Mouse (Mus musculus) hindbrain, embryonic 12.5 days (tissue): ENCODE measurements around the gene Tgfbr3. TPM values are rescaled to one million over a fixed set of nuclear protein-coding genes. Genes with fewer than 3 reads are reported as not detected.

Experiments
- ATAC-seq: fragments of 200-750 bp; cut with Nextera tagmentation; 2 replicates; pipeline ENCODE4 v1.8.0; 2017; ENCODE audit warnings: moderate TSS enrichment; ENCODE audit not compliant: low FRiP score
- H3K27ac ChIP-seq: fragments of 300-500 bp; sonication (generic); 2 replicates; pipeline ENCODE4 v1.5.1; 2016; ENCODE audit warnings: mild to moderate bottlenecking
- H3K27me3 ChIP-seq: fragments of 300-500 bp; sonication (generic); 2 replicates; pipeline ENCODE4 v1.6.1; 2016; ENCODE audit warnings: mild to moderate bottlenecking
- H3K36me3 ChIP-seq: fragments of 300-500 bp; sonication (generic); 2 replicates; pipeline ENCODE4 v1.6.1; 2016; ENCODE audit warnings: mild to moderate bottlenecking
- H3K4me1 ChIP-seq: fragments of 300-500 bp; sonication (generic); 2 replicates; pipeline ENCODE4 v1.6.1; 2016
- H3K4me2 ChIP-seq: fragments of 300-500 bp; sonication (generic); replicated peaks from 2 replicates; pipeline ENCODE4 v1.6.1; 2016; ENCODE audit warnings: mild to moderate bottlenecking
- H3K4me3 ChIP-seq: fragments of 300-500 bp; sonication (generic); 2 replicates; pipeline ENCODE4 v1.5.1; 2016; ENCODE audit warnings: mild to moderate bottlenecking
- H3K9ac ChIP-seq: fragments of 300-500 bp; sonication (generic); 2 replicates; pipeline ENCODE4 v1.6.1; 2016; ENCODE audit warnings: mild to moderate bottlenecking, moderate library complexity
- H3K9me3 ChIP-seq: fragments of 300-500 bp; sonication (generic); replicated peaks from 2 replicates; pipeline ENCODE4 v1.6.1; 2016; ENCODE audit warnings: mild to moderate bottlenecking
- WGBS: fragments of 180-500 bp; shearing (Covaris S2); methylation state at CpG from one replicate; pipeline ENCODE4 v1.1.7; 2016; 5-methylcytosine and 5-hydroxymethylcytosine counted together
- polyA plus RNA-seq: library from polyadenylated mRNA; unstranded; fragments of >200 nt; fragmentation: Nextera tagmentation; extraction: Ambion mirVana; gene quantifications from 2 replicates; pipeline ENCODE4 v1.2.1, GENCODE M21; 2016

The Tgfbr3 gene
- polyA plus RNA-seq, 1 experiment from 2014 or later: 12.0 TPM

GRCm38 (mm10) chr5:107121086-107121485, 168.3 kb downstream of the Tgfbr3 start:
- no peak for ATAC-seq
- H3K36me3 ChIP-seq: no peaks in the 10 kb centered on the region
- WGBS: 74% methylated on average over 10 of the region's 10 CpGs

GRCm38 (mm10) chr5:107120624-107121023, 168.8 kb downstream of the Tgfbr3 start:
- ATAC-seq: no peak
- Histone ChIP-seq H3K4me2 (no peak overlapping the region), H3K9ac (no peak overlapping the region), H3K36me3 (no peaks in the 10 kb centered on the region), H3K4me1 (peaks cover 7% of the 10 kb centered on the region), H3K4me3 (no peak overlapping the region), H3K27me3 (no peaks in the 10 kb centered on the region), H3K9me3 (no peaks in the 10 kb centered on the region), H3K27ac (no peak overlapping the region)
- WGBS: 82% methylated on average over 3 of the region's 3 CpGs

More at GRCm38 (mm10) chr5:107121086-107121485, 168.3 kb downstream of the Tgfbr3 start:
- no peak overlapping the region for H3K4me2 ChIP-seq
- H3K9ac ChIP-seq: no peak overlapping the region
- H3K4me3 ChIP-seq: no peak overlapping the region
- H3K27me3 ChIP-seq: no peaks in the 10 kb centered on the region
- peaks cover 7% of the 10 kb centered on the region for H3K4me1 ChIP-seq
- H3K9me3 ChIP-seq: no peaks in the 10 kb centered on the region
- H3K27ac ChIP-seq: no peak overlapping the region

GRCm38 (mm10) chr5:107119896-107120295, 169.5 kb downstream of the Tgfbr3 start:
- H3K4me1 ChIP-seq: peaks cover 4% of the 10 kb centered on the region; the same call in 1 of the 2 replicates
- no peaks in the 10 kb centered on the region for H3K9me3 ChIP-seq
- H3K4me3 ChIP-seq: no peak overlapping the region
- H3K9ac ChIP-seq: no peak overlapping the region
- H3K27me3 ChIP-seq: no peaks in the 10 kb centered on the region
- H3K27ac ChIP-seq: no peak overlapping the region
- no peak overlapping the region for H3K4me2 ChIP-seq
- WGBS: 65% methylated on average over 6 of the region's 6 CpGs
- ATAC-seq: no peak
- no peaks in the 10 kb centered on the region for H3K36me3 ChIP-seq

DNA sequence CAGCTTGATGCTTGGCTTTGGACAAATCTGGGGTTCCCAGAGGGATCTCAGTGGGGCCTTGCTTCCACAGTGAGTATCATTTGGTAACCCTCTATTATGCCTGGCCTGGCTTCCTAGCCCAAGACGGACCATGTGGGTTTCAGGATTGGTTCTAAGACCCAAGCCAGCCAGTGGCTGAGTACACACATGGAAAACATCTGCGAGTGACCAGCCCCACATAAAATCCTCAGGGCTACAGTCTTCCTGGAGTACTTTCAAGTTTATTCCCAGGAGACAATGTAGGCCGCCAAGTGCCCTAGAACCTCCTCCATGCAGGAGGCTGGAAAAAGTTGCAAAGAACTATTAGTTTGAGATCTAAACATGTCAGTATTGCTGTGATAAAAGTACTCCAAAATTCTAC, 172.6 kb downstream of the Tgfbr3 start:
- H3K36me3 ChIP-seq: no peaks in the 10 kb centered on the region
- no peak overlapping the region for H3K4me2 ChIP-seq
- peaks cover 4% of the 10 kb centered on the region; the same call in 1 of the 2 replicates for H3K4me1 ChIP-seq
- WGBS: 70% methylated on average over 3 of the region's 3 CpGs
- H3K4me3 ChIP-seq: no peak overlapping the region
- no peak overlapping the region for H3K9ac ChIP-seq
- no peak overlapping the region for H3K27ac ChIP-seq
- H3K9me3 ChIP-seq: no peaks in the 10 kb centered on the region
- no peak for ATAC-seq
- H3K27me3 ChIP-seq: no peaks in the 10 kb centered on the region

- H3K4me1 ChIP-seq: peaks cover 29% of the 10 kb centered on the region
- H3K27ac ChIP-seq: no peak overlapping the region
- no peak for ATAC-seq
- H3K4me3 ChIP-seq: no peak overlapping the region
- no peaks in the 10 kb centered on the region for H3K9me3 ChIP-seq
- H3K4me2 ChIP-seq: no peak overlapping the region
- H3K9ac ChIP-seq: no peak overlapping the region
- 79% methylated on average over 7 of the region's 7 CpGs for WGBS
- no peaks in the 10 kb centered on the region for H3K36me3 ChIP-seq
- H3K27me3 ChIP-seq: no peaks in the 10 kb centered on the region; the same call in 1 of the 2 replicates
Observed at GRCm38 (mm10) chr5:107112656-107113275, 176.7 kb downstream of the Tgfbr3 start.

DNA sequence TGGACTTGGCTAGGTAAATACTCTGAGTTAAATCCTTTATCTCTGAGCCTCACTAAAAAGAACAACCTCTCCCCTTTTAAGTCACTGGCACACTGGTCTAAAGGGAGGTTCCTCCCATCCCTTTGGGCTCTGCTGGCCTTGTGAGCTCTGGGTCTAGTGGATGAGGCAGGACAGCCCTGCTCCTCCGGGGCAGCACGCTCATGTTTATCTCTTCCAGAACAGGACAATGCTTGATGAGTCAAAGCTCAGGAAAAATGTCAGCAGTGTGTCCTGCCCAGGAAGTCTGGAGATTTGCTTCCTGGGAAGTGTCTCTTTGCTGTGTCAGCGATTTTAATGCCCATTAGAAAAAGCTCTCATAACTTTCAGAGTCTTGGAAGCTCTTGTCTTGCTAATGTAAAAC, 177.6 kb downstream of the Tgfbr3 start:
- H3K27me3 ChIP-seq: no peaks in the 10 kb centered on the region; the same call in 1 of the 2 replicates
- WGBS: 56% methylated on average over 3 of the region's 3 CpGs

DNA sequence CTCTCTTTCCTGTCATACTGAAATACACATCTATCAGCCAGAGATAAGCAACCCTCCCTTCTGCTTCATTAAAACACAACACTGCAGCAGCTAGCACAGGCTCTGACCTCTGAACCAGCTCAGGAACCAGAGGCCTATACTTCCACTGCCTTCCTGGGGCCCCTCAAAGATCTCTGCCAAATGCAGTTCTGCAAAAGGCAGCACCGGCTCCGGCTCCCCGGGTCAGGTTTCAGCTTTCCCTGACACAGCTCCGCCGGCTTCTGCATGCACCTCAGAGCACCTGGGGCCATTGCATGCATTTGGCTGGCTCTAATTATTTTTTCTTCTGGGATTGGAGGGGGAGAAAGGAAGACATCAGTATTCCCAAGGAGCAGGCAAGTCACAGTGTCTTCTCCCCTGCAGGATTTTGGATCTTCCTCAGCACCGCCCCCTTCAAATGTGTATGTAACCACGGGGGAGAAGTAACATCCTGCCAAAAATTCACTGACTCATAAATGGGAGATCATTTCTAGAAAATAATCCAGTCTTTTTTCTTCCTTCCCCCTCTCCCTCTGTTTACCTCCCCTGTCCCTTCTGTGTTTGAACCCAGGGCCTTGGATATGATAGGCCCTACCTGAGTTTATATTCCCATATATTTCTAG, 178.4 kb downstream of the Tgfbr3 start:
- 0 out of 2 replicates have a peak overlapping the region, but pooled peaks have one; percentile 49 for H3K9ac ChIP-seq

More for the DNA sequence above, 177.6 kb downstream of the Tgfbr3 start:
- H3K9ac ChIP-seq: no peak overlapping the region
- no peak overlapping the region for H3K4me3 ChIP-seq
- no peaks in the 10 kb centered on the region for H3K9me3 ChIP-seq
- H3K4me1 ChIP-seq: peaks cover 29% of the 10 kb centered on the region
- H3K27ac ChIP-seq: no peak overlapping the region
- ATAC-seq: no peak
- H3K4me2 ChIP-seq: no peak overlapping the region
- H3K36me3 ChIP-seq: no peaks in the 10 kb centered on the region

GRCm38 (mm10) chr5:107110089-107110879, 179.1 kb downstream of the Tgfbr3 start:
- Histone ChIP-seq H3K27ac (peak overlapping the region; percentile 74), H3K27me3 (no peaks in the 10 kb centered on the region; the same call in 1 of the 2 replicates), H3K4me1 (peaks cover 29% of the 10 kb centered on the region), H3K36me3 (no peaks in the 10 kb centered on the region), H3K4me3 (no peak overlapping the region), H3K4me2 (no peak overlapping the region), H3K9ac (no peak overlapping the region), H3K9me3 (no peaks in the 10 kb centered on the region)
- peak; percentile 29; the same call in 1 of the 2 replicates for ATAC-seq
- WGBS: 45% methylated on average over 13 of the region's 13 CpGs

More for the DNA sequence above, 178.4 kb downstream of the Tgfbr3 start:
- Histone ChIP-seq H3K36me3 (no peaks in the 10 kb centered on the region), H3K4me3 (no peak overlapping the region), H3K4me2 (no peak overlapping the region), H3K27ac (peak overlapping the region; percentile 74), H3K27me3 (no peaks in the 10 kb centered on the region; the same call in 1 of the 2 replicates), H3K4me1 (peaks cover 29% of the 10 kb centered on the region), H3K9me3 (no peaks in the 10 kb centered on the region)
- ATAC-seq: peak; percentile 23; the same call in 1 of the 2 replicates
- WGBS: 24% methylated on average over 7 of the region's 7 CpGs

GRCm38 (mm10) chr5:107109416-107109815, 180.0 kb downstream of the Tgfbr3 start:
- WGBS: 51% methylated on average over 15 of the region's 15 CpGs
- Histone ChIP-seq H3K27me3 (no peaks in the 10 kb centered on the region; the same call in 1 of the 2 replicates), H3K4me2 (no peak overlapping the region), H3K36me3 (no peaks in the 10 kb centered on the region), H3K4me3 (no peak overlapping the region), H3K9ac (no peak overlapping the region), H3K9me3 (no peaks in the 10 kb centered on the region), H3K4me1 (peaks cover 29% of the 10 kb centered on the region), H3K27ac (no peak overlapping the region)
- ATAC-seq: no peak

DNA sequence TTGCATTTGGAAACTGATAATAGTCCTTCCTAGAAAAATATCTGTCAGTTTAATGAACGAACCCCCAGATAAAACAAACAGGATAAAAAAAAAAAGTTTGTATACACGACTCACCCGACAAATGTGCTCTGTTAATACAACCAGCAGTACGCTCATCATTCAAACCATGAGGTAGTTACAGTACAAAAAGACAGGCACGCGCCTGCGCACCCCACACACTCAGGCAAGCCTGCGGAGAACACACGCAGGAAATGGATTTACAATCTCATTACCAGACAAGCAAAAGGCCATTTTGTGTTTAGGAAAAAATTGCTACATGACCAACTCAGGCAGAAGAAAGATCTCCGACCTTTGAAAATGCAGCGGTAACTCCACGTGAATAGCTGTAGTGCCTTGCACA, 182.6 kb downstream of the Tgfbr3 start:
- no peak for ATAC-seq
- no peak overlapping the region for H3K4me2 ChIP-seq
- no peak overlapping the region for H3K4me3 ChIP-seq
- no peak overlapping the region for H3K27ac ChIP-seq
- H3K4me1 ChIP-seq: peaks cover 31% of the 10 kb centered on the region
- H3K36me3 ChIP-seq: no peaks in the 10 kb centered on the region
- no peaks in the 10 kb centered on the region; the same call in 1 of the 2 replicates for H3K27me3 ChIP-seq
- H3K9me3 ChIP-seq: no peaks in the 10 kb centered on the region
- no peak overlapping the region for H3K9ac ChIP-seq
- 74% methylated on average over 12 of the region's 12 CpGs for WGBS

DNA sequence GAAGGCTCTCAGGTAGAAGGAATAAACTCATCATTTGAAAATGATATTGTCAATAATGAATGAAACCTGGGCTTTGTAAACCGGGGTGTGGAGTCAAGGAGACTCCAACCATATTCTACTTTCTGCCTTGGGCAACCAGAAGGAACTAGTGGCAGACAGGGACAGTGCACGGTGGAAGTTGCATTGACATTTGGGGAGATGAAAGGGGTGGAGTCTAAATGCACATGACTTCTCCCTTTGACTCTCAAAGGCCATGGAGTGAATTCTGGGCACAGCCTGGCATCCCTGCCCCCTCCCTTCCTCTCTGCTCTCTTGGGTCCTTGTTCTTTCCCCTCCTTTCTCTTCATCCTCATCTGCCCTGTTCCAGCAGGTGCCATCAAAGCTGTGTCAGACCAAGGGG, 183.3 kb downstream of the Tgfbr3 start:
- H3K27me3 ChIP-seq: no peaks in the 10 kb centered on the region; the same call in 1 of the 2 replicates
- ATAC-seq: no peak
- H3K9ac ChIP-seq: no peak overlapping the region
- H3K4me3 ChIP-seq: no peak overlapping the region
- no peak overlapping the region for H3K4me2 ChIP-seq
- no peaks in the 10 kb centered on the region for H3K36me3 ChIP-seq
- peaks cover 28% of the 10 kb centered on the region for H3K4me1 ChIP-seq
- no peaks in the 10 kb centered on the region for H3K9me3 ChIP-seq
- no peak overlapping the region for H3K27ac ChIP-seq
- WGBS: 82% methylated on average over 2 of the region's 2 CpGs

DNA sequence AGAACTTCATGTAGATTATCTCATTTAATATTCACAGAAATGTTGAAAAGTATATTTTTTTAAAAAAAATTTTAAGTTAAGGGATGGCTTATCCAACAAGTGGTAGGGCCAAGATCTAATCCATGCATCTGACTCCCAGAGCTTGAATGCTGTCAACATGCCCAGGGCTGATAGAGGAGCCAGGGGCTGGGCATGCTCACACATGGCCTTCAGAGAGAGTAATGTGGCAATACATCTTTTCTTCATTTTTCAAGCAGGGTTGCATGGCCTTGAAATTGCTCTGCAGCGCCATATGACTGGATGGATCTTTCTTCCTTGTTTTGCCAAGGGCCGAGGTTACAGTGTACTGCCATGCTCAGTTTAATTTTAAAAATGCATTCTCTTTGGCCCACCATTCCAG, 185.8 kb downstream of the Tgfbr3 start:
- no peak overlapping the region for H3K4me3 ChIP-seq
- H3K9me3 ChIP-seq: no peaks in the 10 kb centered on the region
- H3K27me3 ChIP-seq: no peaks in the 10 kb centered on the region
- ATAC-seq: no peak
- H3K9ac ChIP-seq: no peak overlapping the region
- no peaks in the 10 kb centered on the region for H3K36me3 ChIP-seq
- peaks cover 5% of the 10 kb centered on the region for H3K4me1 ChIP-seq
- no peak overlapping the region for H3K4me2 ChIP-seq
- WGBS: 80% methylated on average over 2 of the region's 2 CpGs
- H3K27ac ChIP-seq: no peak overlapping the region
